Mouse (Mus musculus) heart, adult 2 months (tissue): ENCODE results near the gene Mid1ip1.

ENCODE experiments used
- CTCF ChIP-seq: fragments of 200-600 bp; IDR thresholded peaks from 2 replicates; pipeline ENCODE4 v1.8.1; 2022; ENCODE audit warnings: antibody characterized with exemption, mild to moderate bottlenecking, moderate library complexity
- POLR2A ChIP-seq: fragments of 200-500 bp; IDR thresholded peaks from 2 replicates; pipeline ENCODE4 v1.6.1; 2011; ENCODE audit warnings: mild to moderate bottlenecking, low read depth, low read length, control low read depth; ENCODE audit not compliant: insufficient read depth

DNA sequence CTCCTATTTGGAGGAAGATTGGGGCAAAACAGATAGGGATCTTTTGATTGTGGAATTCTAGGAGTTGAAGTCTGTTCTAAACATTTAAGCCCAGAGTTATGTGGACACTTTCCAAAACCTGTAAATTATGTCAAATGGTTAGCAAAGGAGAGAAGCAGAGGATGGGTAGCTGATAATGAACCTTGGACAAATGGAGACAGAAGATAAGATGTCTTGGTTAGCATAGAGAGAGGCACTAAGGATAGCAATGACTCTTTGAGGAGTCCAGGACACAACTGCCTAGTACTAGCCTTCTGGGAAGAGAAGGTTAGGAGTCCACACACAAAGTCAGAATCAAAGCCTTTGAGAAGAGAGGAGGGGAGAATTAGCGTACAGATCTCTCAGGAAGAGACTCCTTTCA, 20.1 kb downstream of the Mid1ip1 start:
- no peak for TF ChIP-seq CTCF
- TF ChIP-seq POLR2A = no peak
